Mouse (Mus musculus) erythroblast, embryonic 14.5 days (primary cell): Measurements from ENCODE around the gene Prl. TPM values are rescaled to one million over a fixed set of nuclear protein-coding genes. Genes with fewer than 3 reads are reported as not detected.
"Not testable (repeated sequence)": the region's sequence is repeated elsewhere in the genome, so short reads cannot be mapped to it uniquely, and the experiment has no call there.

Experiments used
- H3K27me3 ChIP-seq: 2 replicates; pipeline ENCODE4 v1.6.1; 2012; ENCODE audit warnings: inconsistent platforms; ENCODE audit not compliant: control insufficient read depth
- H3K36me3 ChIP-seq: 2 replicates; pipeline ENCODE4 v1.6.1; 2012; ENCODE audit warnings: mild to moderate bottlenecking, inconsistent platforms; ENCODE audit not compliant: control insufficient read depth
- H3K4me1 ChIP-seq: 2 replicates; pipeline ENCODE4 v1.6.1; 2012; ENCODE audit warnings: inconsistent platforms; ENCODE audit not compliant: control insufficient read depth
- H3K4me3 ChIP-seq: replicated peaks from 2 replicates; pipeline ENCODE3; 2012; ENCODE audit warnings: moderate library complexity, mild to moderate bottlenecking, inconsistent platforms
- H3K9me3 ChIP-seq: 2 replicates; pipeline ENCODE4 v1.6.1; 2012; ENCODE audit warnings: low read length, inconsistent platforms, mixed read lengths; ENCODE audit not compliant: control insufficient read depth
- GATA1 ChIP-seq: IDR thresholded peaks from 2 replicates; pipeline ENCODE4 v1.6.1; 2012; ENCODE audit warnings: low read length, inconsistent platforms, mixed read lengths
- TAL1 ChIP-seq: IDR thresholded peaks from 3 replicates; pipeline ENCODE4 v1.6.1; 2012; ENCODE audit warnings: low read length, inconsistent platforms, mixed read lengths
- polyA plus RNA-seq: library from polyadenylated mRNA; stranded (reverse); fragments of >175 nt; gene quantifications from 2 replicates; pipeline ENCODE4 v1.2.3, GENCODE M21; 2012

Gene Prl
- not detected in 2 replicates for polyA plus RNA-seq

DNA sequence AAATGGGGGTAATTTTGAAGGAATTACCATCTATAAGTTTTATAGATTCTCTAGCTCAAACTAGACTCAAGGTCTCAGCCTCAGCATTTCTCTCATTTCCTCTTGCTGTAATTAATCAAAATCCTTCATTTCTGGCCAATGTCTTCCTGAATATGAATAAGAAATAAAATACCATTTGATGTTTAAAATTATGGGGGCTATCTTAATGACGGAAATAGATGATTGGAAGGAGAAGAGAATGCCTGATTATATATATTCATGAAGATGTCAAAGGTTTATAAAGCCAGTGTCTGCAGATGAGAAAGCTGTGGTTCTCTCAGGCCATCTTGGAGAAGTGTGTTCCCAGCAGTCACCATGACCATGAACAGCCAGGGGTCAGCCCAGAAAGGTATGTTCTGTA lies at the start of gene Prl:
Gene Prl (plus strand): TSS at position 301 of the 400 bp plus-strand sequence.
- TF ChIP-seq GATA1 (no peak), TAL1 (no peak)
- Histone ChIP-seq H3K27me3 (no peaks in the 10 kb centered on the region), H3K9me3 (no peaks in the 10 kb centered on the region), H3K4me1 (no peaks in the 10 kb centered on the region), H3K4me3 (no peak within 1 kb of the TSS), H3K36me3 (no peaks in the 10 kb centered on the region)

- no peak overlapping the region for H3K4me3 ChIP-seq
- no peaks in the 10 kb centered on the region for H3K27me3 ChIP-seq
- no peak for TF ChIP-seq GATA1
- TF ChIP-seq TAL1 = no peak
- H3K4me1 ChIP-seq = no peaks in the 10 kb centered on the region
- H3K36me3 ChIP-seq = no peaks in the 10 kb centered on the region
- H3K9me3 ChIP-seq = no peaks in the 10 kb centered on the region
Measured at GRCm38 (mm10) chr13:27026614-27027013, 30.8 kb upstream of the Prl start.

DNA sequence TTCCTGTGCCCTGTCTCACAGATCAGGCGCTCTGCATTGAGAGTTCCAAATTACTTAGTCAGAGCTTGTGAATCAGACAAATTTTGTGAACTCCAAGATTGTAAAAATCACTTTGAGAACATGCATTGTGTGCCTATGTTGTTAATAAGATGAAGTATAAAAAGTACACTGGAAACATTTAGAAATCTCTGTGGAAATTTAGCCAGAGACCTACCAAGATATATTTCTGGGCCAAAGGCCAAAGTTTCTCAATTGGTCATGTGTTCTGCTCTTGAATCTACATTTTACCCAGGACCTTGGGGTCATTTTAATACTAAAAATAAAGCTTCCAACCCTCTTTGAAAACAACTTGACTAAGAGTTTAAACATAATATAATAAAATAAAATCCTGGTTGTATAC lies 30.0 kb upstream of the Prl start:
- Histone ChIP-seq H3K27me3 (no peaks in the 10 kb centered on the region), H3K4me3 (no peak overlapping the region), H3K9me3 (no peaks in the 10 kb centered on the region), H3K4me1 (no peaks in the 10 kb centered on the region), H3K36me3 (no peaks in the 10 kb centered on the region)
- no peak for TF ChIP-seq TAL1
- TF ChIP-seq GATA1 = no peak

- no peaks in the 10 kb centered on the region for H3K27me3 ChIP-seq
- H3K36me3 ChIP-seq = no peaks in the 10 kb centered on the region
- no peak overlapping the region for H3K4me3 ChIP-seq
- no peaks in the 10 kb centered on the region for H3K9me3 ChIP-seq
- TF ChIP-seq GATA1 (no peak), TAL1 (no peak)
- no peaks in the 10 kb centered on the region for H3K4me1 ChIP-seq
Measured at GRCm38 (mm10) chr13:27028501-27029240, 28.7 kb upstream of the Prl start.

DNA sequence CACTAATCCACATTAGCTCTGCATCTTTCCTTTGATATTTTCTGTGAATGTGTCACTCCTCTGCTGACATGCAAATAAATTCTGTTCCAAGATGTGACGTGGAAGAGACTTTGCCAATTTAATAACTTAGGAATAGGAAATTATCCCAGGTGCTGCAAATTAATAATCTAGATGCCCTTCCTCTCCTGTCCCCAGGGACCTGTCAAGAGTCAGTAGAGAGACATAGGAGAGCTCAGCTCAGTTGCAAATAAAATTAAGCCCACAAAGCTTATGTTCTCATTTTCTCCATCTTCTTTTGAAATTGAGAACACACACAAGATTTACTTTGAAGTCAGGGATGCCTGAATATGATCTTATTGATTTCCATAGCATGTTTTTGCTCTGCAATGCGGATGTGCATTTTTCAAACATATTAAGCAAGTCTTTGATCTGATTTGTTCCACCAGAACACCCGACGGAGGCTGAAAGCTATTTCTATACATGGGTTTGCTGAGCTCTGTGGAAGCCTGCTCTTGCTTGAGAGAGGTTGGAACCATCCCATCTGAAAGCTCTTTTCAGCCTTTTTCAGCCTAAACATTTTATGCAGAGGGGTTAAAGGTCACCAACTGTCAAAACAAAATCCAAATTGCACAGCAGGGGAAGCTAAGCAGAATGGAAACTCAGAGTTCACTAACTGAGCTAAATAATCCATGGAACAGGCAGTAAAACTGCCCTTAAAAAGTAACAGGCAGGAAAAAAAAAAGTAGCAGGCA lies 26.1 kb upstream of the Prl start:
- TF ChIP-seq TAL1 (no peak), GATA1 (no peak)
- Histone ChIP-seq H3K4me3 (no peak overlapping the region), H3K36me3 (no peaks in the 10 kb centered on the region), H3K4me1 (no peaks in the 10 kb centered on the region), H3K9me3 (no peaks in the 10 kb centered on the region), H3K27me3 (no peaks in the 10 kb centered on the region)

DNA sequence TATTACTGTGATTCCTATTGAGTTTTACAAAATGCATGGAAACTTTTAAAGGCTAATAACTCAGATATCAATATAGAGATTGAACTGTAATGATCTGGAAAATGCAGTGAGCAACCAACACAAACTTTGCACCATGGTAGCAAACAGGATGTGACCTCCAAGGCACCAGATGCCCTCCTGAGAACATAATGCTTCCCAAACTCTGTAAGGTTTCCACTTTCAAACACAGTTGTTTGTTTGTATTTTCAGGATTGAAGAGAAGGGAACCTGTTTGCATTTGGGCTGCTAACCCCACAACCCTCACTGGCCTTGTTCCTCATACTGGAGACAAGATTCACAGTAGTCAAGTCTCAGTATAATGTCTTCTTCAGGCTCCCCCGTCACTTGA lies 25.5 kb upstream of the Prl start:
- Histone ChIP-seq H3K4me3 (no peak overlapping the region), H3K4me1 (no peaks in the 10 kb centered on the region), H3K36me3 (no peaks in the 10 kb centered on the region), H3K9me3 (no peaks in the 10 kb centered on the region), H3K27me3 (no peaks in the 10 kb centered on the region)
- no peak for TF ChIP-seq GATA1
- no peak for TF ChIP-seq TAL1

DNA sequence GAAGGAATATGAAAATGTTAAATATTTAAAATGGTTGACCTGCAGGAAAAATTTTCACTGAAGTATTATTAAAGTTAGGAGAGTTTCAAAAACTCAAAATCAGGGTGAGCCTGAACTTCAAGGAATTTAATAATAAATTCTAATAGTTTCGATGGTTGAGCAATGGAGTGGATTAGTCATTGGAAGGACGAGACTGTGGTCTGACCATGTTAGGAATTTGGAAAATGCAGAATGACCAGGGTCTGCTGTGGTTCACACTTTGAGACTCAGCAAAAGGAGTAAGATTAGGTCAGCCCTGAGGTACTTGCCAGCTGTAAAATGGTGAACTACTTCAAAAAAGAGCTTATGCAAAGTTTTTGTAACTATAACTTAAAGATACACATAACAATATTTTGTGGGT lies 24.4 kb upstream of the Prl start:
- H3K4me3 ChIP-seq = no peak overlapping the region
- H3K4me1 ChIP-seq = no peaks in the 10 kb centered on the region
- no peak for TF ChIP-seq GATA1
- H3K27me3 ChIP-seq = no peaks in the 10 kb centered on the region
- H3K9me3 ChIP-seq = no peaks in the 10 kb centered on the region
- no peaks in the 10 kb centered on the region for H3K36me3 ChIP-seq

DNA sequence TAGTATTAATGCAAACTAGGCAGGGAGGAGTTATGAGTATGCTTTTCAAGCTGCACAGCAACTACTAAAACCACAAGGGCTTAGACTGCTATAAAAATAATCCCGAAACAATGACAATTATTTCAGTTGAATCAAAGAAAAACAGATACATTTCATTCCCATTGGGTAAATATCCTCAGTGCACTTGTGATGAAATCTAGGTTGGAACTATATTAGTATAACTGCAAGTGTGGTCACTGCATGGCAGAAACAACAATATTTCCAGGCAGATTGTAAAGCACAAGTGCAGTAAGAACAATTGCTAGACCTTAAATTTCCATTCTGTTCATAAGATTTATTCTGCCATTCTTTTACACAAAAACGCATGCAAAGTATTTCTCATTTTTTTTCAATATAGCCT lies 15.2 kb upstream of the Prl start:
- no peaks in the 10 kb centered on the region for H3K36me3 ChIP-seq
- H3K4me3 ChIP-seq = no peak overlapping the region
- H3K27me3 ChIP-seq = no peaks in the 10 kb centered on the region
- H3K4me1 ChIP-seq = no peaks in the 10 kb centered on the region
- TF ChIP-seq GATA1 (no peak), TAL1 (no peak)
- H3K9me3 ChIP-seq = no peaks in the 10 kb centered on the region

DNA sequence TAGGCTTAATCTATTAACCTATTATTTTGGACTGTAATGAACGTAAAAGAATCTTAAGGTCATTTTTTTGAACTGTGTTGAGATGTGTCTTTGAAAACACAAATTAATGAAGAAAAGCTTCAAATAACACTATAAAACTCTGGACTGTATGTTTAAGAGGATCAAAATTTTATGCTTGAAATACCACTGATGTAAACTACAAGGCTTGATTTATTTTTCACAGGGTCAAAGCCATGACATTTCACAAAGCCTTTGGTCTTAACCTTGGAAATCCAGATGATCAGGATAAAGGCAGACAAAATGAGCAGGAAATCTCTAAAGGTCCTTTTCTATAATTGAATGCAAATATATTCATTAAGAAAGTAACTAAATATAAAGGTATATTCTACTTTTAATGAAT lies 14.0 kb upstream of the Prl start:
- Histone ChIP-seq H3K4me3 (no peak overlapping the region), H3K36me3 (no peaks in the 10 kb centered on the region), H3K9me3 (no peaks in the 10 kb centered on the region), H3K4me1 (no peaks in the 10 kb centered on the region), H3K27me3 (no peaks in the 10 kb centered on the region)
- TF ChIP-seq TAL1 (no peak), GATA1 (no peak)

- no peaks in the 10 kb centered on the region for H3K36me3 ChIP-seq
- TF ChIP-seq TAL1 = no peak
- TF ChIP-seq GATA1 = no peak
- H3K27me3 ChIP-seq = no peaks in the 10 kb centered on the region
- no peaks in the 10 kb centered on the region for H3K4me1 ChIP-seq
- H3K4me3 ChIP-seq = no peak overlapping the region
- H3K9me3 ChIP-seq = no peaks in the 10 kb centered on the region
Measured at GRCm38 (mm10) chr13:27059177-27059576, 1.8 kb downstream of the Prl start.

- H3K36me3 ChIP-seq = not testable (repeated sequence)
Measured at GRCm38 (mm10) chr13:27093890-27094289, 36.5 kb downstream of the Prl start, which contains the start of gene Prl3d1. Gene Prl3d1 (plus strand): TSS chr13:27094190.

More at GRCm38 (mm10) chr13:27093890-27094289, 36.5 kb downstream of the Prl start, which contains the start of gene Prl3d1:
- H3K4me1 ChIP-seq, H3K9me3 ChIP-seq, H3K4me3 ChIP-seq, H3K27me3 ChIP-seq: not testable (repeated sequence)
